Mouse (Mus musculus) heart, adult 2 months (tissue): Measurements from ENCODE around the gene Wfdc6b.

Source experiments
- EP300 ChIP-seq: fragments of 200-500 bp; IDR thresholded peaks from 2 replicates; pipeline ENCODE4 v1.6.1; 2011; ENCODE audit warnings: low read depth, low read length, control low read depth; ENCODE audit not compliant: insufficient read depth
- POLR2A ChIP-seq: fragments of 200-500 bp; IDR thresholded peaks from 2 replicates; pipeline ENCODE4 v1.6.1; 2011; ENCODE audit warnings: mild to moderate bottlenecking, low read depth, low read length, control low read depth; ENCODE audit not compliant: insufficient read depth

- no peak for TF ChIP-seq POLR2A
- TF ChIP-seq EP300, result no peak
Measured at GRCm38 (mm10) chr2:164641129-164641528, 27.8 kb downstream of the Wfdc6b start.
